Mouse (Mus musculus) mouse embryonic stem cell (cell line): Measurements from ENCODE around the gene Hs3st5.

ENCODE experiments used
- in situ Hi-C, 2 experiments: fragments of 300-500 bp; cut with MboI; formaldehyde crosslinking; loops; 1 replicate in 1 of 2; 3 replicates in 1 of 2; pipeline ENCODE4 v1.14.3; 2019 to 2020; ENCODE audit warnings: low sequenced_read_pairs in 2 of 2, low pct_unique_long_range_greater_than_20kb in 1 of 2, mixed read lengths in 1 of 2; ENCODE audit not compliant: unreplicated experiment in 1 of 2

Gene Hs3st5

GRCm38 (mm10) chr10:36506727-36507555 is at the start of gene Hs3st5:
Hs3st5 (plus strand) TSS chr10:36506814.
- in situ Hi-C loops: no loop called here

GRCm38 (mm10) chr10:36468664-36469063 is 38.0 kb upstream of the Hs3st5 start:
- in situ Hi-C loops: no loop called here

GRCm38 (mm10) chr10:36471135-36471534 is 35.5 kb upstream of the Hs3st5 start:
- in situ Hi-C loops: no loop called here

- in situ Hi-C loops: no loop called here
Measured at GRCm38 (mm10) chr10:36474834-36475233, 31.8 kb upstream of the Hs3st5 start.

DNA sequence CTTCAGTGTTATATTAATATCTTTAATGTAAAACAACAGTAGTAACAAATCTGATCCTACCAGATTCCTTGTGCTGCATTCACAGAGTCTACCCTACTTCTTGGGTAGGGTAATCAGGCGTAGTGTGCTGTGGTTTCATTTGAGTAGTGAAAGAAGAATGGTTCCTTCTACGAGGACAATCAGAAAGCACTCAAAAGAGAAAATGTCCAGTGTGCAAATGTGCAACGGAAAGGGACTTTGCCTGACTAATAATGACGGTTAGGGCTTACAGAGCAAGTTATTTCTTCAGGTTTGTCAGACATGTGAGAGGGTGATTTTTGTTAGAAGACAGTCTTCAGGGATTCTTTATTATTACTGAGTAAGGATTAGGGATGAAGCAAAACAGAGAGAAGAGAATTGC is 29.1 kb upstream of the Hs3st5 start:
- in situ Hi-C loops: no loop called here

- in situ Hi-C loops: no loop called here
Measured at GRCm38 (mm10) chr10:36483362-36483761, 23.3 kb upstream of the Hs3st5 start.

GRCm38 (mm10) chr10:36484011-36484410 is 22.6 kb upstream of the Hs3st5 start:
- in situ Hi-C loops: no loop called here

DNA sequence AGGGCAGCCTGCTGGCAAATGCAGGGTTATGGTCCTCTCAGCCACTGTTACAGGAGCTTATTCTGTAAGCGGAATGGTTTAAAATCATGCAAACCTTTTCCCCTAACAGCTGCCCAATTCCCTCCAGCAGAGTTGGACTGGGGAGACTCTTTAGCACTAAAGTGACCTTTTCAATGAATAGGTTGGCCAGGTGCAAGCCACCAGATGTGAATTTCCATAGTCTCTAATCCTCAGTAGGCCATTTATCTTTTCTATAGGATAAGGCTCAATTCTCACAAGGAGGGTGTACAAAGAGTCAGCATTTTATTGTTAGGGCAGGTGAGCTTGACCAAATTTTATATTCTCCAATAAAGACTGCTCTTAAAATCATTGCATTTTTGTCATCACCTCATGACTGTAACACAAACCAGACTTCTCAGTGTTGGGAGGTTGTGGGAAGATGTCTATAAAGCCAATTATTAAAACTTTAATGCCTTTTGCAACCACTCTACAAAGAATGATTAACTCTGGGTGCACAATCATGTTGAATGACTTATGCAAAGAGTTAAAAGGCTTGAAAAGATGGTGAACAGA is 21.8 kb upstream of the Hs3st5 start:
- in situ Hi-C loops: no loop called here

DNA sequence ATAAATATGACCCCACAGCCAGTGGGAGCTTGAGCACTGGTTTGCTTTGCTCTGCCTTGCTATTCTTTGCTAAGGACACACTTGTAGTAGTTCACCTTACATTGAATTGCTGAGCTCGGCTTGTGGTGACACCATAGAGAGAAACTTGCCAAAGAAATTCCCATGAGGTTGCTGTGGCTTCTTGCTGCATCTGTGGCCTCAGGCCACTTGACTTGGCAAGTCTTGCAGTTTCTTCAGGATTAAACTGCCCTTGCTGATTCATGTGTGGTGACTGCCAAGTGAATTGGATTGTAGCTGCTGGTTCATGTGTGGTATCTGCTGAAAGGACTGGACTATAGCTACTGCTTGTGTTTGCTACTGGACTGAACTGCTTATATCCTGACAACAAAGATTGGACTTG is 13.0 kb upstream of the Hs3st5 start:
- in situ Hi-C loops: no loop called here

DNA sequence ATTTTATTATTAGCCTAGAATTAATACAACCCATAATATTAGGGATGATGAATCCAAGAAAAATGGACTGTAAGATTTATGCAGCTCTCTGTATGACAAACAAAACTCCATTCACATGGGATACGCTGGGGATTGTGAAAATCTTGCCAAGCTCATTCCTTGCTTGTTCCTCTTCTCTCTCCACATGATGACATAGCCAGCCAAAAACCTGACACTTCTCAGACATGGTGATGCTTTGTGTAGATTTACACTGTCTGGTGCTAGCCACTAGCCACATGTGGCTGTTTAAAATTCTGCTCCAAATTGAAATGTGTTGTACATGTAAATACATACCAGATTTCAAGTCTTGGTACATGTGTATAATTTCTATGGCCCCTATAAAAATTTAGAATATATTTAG is 6.9 kb upstream of the Hs3st5 start:
- in situ Hi-C loops: no loop called here

GRCm38 (mm10) chr10:36506033-36506726 is 434 bp upstream of the Hs3st5 start:
- in situ Hi-C loops: no loop called here

GRCm38 (mm10) chr10:36507556-36507870 is 899 bp downstream of the Hs3st5 start:
- in situ Hi-C loops: no loop called here

GRCm38 (mm10) chr10:36507991-36508546 is 1.5 kb downstream of the Hs3st5 start:
- in situ Hi-C loops: no loop called here

GRCm38 (mm10) chr10:36509477-36509876 is 2.9 kb downstream of the Hs3st5 start:
- in situ Hi-C loops: no loop called here

DNA sequence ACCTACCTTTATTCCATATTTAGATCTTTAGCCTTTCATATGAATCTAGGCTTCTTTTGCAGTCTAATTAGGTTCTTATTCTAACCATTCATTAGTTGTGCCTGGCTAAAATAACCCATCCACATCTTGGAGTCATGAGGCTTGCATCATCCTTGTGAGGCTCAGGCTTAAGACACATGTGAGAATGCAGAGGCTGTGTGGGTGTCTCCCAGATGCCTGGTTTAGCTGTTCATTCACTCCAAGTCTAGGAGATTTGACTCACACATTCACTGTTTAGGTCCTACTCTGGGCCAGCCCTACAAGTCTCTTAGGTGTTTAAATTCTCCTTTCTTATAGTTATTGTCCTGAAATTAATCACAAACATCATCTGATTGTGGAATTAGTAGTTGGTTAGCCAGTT is 17.3 kb downstream of the Hs3st5 start:
- in situ Hi-C loops: no loop called here

DNA sequence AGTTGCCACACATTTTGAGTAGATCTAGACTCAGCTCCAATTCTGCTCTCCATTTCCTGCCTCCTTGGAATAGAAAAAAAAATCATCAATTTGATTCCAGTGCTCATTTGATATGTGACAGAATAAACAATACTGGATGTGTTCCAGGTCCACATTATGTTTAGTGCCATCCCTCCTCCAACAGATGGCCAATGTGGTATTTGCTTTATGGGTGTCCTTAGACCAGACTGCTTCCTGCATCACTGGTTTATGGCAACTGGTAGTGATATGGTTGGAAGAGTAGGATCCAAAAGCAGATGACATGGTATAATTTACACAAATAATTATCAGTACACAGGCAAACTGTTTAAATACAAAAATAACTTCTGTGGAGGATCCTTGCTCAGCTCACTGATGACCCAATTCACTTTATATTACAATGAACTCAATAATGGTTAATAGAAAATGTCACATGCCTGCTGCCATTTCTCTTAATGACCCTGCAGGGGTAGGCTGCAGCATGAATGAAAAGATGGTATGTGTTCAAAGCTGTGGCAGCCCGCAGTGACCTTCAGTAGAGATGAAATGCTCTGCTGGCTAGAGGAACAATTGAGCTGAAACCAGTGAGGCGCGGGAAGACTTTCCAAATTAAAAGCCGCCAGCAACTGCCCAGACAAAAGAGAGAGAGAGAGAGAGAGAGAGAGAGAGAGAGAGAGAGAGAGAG is 27.2 kb downstream of the Hs3st5 start:
- in situ Hi-C loops: loop anchor here in 1 of 2 experiments (25.0 kb wide), 1 partner anchor 254 kb away; no protein-coding TSS in a partner anchor

GRCm38 (mm10) chr10:36546622-36547021 is 40.0 kb downstream of the Hs3st5 start:
- in situ Hi-C loops: loop anchor here in 1 of 2 experiments (25.0 kb wide), 1 partner anchor 241 kb away; no protein-coding TSS in a partner anchor

DNA sequence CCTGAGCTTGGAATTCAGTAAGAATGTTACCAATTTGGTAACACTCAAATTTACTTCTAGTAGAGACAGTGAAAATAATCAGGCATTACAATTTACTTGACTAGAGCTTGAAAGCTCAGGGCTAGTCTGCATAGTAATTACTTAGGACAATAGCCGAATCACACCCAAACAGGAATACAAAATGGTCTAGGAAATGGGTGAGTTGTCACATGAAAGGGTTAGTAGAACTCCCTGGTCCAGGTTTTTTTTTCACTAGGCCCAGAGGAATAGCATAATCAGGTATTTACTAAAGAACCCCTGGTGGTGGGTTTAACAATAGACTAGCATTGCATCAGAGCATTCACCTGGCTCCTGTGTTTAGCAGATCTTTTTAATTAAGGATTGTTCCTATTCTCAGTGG is 41.1 kb downstream of the Hs3st5 start:
- in situ Hi-C loops: loop anchor here in 1 of 2 experiments (25.0 kb wide), 1 partner anchor 240 kb away; no protein-coding TSS in a partner anchor

- in situ Hi-C loops: no loop called here
Measured at GRCm38 (mm10) chr10:36554057-36554456, 47.4 kb downstream of the Hs3st5 start.
